Mouse (Mus musculus) B cell, adult 62 days (primary cell): ENCODE measurements around the gene Gid8. TPM values are rescaled to one million over a fixed set of nuclear protein-coding genes. Genes with fewer than 3 reads are reported as not detected.

ENCODE experiments used
- total RNA-seq: library from RNA; stranded (reverse); gene quantifications from 4 replicates; pipeline ENCODE4 v1.2.4, GENCODE M21; 2023

Gid8 gene
- 39.4 to 49.6 TPM (median 47.1 TPM) in 4 replicates for total RNA-seq

GRCm38 (mm10) chr2:180709923-180710272, at the start of gene Gid8, which contains the start of gene Dido1:
Gene Gid8, plus strand, starts transcription at chr2:180710117.
Gene Dido1, minus strand, starts transcription at chr2:180709999.

GRCm38 (mm10) chr2:180724585-180725413, 14.9 kb downstream of the Gid8 start, which contains the start of gene Slc17a9:
Gene Slc17a9, plus strand, starts transcription at chr2:180725263.

Other genes with a start within 250 kb of the Gid8 start
- gene Ntsr1, start 210.1 kb upstream of the Gid8 start, total RNA-seq, result not detected in 4 replicates
- 55.0 to 57.2 TPM (median 55.7 TPM) in 4 replicates for gene Mrgbp, start 128.8 kb upstream of the Gid8 start, total RNA-seq
- 99.3 to 111 TPM (median 101 TPM) in 4 replicates for gene Ogfr, start 120.9 kb upstream of the Gid8 start, total RNA-seq
- gene Col9a3, start 112.3 kb upstream of the Gid8 start, total RNA-seq, result 2.3 to 4.5 TPM (median 2.8 TPM) in 4 replicates
- 0.27 to 1.3 TPM (median 0.31 TPM) in 3 of 4 replicates, not detected in the other for gene Tcfl5, start 67.4 kb upstream of the Gid8 start, total RNA-seq
- 88.6 to 99.9 TPM (median 94.8 TPM) in 4 replicates for gene Dido1, start 118 bp upstream of the Gid8 start, total RNA-seq
- gene Slc17a9, start 15.1 kb downstream of the Gid8 start, total RNA-seq, result 21.2 to 29.4 TPM (median 25.2 TPM) in 4 replicates
- gene Bhlhe23, start 66.8 kb downstream of the Gid8 start, total RNA-seq, result not detected in 4 replicates
- gene Ythdf1, start 210.8 kb downstream of the Gid8 start, total RNA-seq, result 79.1 to 96.9 TPM (median 86.7 TPM) in 4 replicates
- not detected in 4 replicates for gene Birc7, start 218.9 kb downstream of the Gid8 start, total RNA-seq
- gene Nkain4, start 244.6 kb downstream of the Gid8 start, total RNA-seq, result not detected in 4 replicates